Mouse (Mus musculus): ENCODE results near the gene Zc2hc1c.
A peak's percentile ranks its signal among the peaks of the same experiment; 100 is the strongest.
"Not testable (repeated sequence)": the region's sequence is repeated elsewhere in the genome, so short reads cannot be mapped to it uniquely, and the experiment has no call there.

Gene Zc2hc1c

DNA sequence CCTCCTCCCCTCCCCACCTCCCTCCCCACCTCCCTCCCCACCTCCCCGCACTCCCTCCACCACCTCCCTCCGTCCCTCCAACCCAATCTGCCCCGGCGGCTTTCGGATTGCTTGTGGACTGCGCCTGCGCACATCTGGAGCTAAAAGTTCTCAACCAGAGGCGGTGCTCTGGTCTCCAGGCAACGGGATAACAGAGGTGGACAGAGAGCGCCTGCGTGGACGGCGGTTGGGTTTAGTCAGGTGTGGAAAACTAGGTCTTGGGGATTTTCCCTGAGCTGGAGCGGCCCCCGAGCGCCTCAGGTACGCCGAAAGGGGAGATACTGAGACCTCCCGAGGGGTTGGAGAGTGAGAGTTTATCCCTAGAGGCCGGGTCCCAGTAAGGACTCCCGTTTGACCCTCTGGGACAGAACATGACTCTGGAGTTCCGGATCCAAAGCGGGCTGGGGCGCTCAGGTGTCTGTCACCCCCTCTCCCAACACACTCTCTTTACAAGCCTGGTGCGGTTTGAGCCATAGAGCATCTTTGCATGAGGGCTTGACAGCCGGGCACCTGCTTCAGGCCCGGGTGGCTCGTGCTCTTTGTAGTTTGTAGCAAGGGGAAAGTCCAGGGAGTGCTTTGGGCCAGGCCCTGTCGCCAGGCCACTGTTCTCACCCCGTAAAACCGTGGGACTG is at the start of gene Zc2hc1c:
Zc2hc1c (plus strand) TSS at position 106 of the 671 bp plus-strand sequence.
- DNase-seq = peak; percentile 96

DNA sequence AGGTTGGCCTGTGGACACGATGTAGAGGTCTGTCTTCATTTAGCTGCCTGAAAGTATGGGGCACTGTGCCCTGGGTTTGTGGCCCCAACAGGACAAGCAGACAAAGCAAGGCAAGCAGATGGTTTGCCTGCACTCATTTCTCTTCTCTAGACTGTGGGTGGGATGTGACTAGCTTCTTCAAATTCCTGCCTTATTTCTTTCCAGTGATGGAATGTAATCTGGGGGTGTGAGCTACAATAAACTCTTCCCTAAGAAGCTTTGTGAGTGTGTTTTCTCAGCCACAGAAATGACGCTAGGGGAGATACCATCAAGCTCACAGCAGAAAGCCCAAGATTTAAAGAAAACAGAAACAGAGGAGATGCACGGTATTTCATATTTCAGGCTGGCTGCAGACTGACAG is 36.3 kb upstream of the Zc2hc1c start:
- DNase-seq = no peak

DNA sequence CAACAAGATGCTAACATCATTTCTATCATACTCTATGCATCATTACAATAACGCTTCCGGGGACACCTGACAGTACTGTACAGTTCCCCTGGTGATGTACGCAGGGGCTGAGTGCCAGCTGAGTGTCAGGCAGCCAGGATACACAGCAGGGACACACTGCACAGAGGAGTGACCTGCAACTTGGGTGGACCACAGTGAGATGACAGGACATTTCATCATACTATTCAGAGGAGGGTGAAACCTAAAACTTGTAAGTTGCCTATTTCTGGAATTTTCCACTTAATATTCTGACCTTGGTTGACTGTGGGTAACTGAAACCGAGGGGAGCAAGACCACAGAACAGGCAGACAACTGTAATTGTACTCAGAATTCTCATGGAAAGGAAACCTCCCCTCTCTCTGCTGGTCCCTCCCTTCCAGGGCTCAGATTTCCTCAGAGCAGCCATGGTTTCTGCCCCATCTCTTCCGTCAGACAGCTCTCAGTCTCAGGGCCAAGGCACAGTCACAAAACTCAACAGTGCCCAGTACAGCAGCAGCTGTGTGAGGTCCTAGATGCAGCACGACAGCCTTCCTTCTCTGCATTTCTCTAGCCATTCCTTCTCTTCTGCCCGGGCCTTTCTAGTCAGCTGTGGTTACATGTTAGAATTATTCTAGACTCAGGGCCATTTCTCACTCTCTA is 32.2 kb upstream of the Zc2hc1c start:
- DNase-seq = no peak

DNA sequence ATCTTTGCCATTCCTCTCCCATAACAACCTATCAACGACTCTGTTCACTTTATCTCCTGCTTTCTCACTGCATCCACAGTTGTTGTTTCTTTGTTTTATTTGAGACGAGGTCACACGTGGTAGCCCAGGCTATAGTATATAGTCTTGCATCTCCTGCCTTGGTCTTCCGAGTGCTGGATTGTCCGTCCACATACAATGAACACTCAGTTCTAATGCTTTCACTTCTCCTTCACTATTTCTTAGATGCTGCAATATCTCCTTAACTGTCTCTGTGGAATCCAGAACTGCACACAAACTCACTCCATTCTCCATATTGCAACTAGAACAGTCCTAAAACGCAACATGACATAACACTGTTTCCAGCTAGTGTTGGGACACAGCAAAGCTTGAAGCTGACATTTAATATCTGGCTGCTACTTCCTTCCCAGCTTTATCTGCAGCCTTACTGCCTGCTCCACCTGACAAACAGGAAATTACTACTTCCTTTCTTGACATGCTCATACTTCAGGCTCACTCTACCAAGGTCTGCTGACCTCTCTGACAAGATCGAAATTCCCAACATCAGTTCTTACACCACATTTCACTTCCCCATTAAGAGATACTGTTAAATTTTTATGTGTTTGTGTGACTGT is 31.3 kb upstream of the Zc2hc1c start:
- no peak for DNase-seq

DNA sequence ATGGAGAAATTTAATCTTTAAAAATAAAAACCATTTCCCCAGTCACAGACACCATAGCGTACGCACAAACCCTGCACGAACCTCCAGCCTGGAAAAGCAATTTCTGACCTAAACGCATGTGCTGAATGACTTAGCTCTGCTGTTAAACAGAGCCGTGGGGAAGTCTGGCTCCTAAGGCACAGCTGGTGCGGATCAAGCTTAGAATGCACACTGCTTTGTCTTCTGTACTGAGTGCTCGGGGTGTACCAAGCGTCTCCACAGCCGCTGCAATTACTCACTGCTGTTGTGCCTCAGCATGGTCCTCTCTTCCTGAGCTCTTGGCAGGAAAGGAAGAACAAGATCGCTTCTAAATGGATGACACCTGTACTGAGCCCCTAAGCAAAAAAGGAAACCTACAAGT is 25.9 kb upstream of the Zc2hc1c start:
- DNase-seq = peak; percentile 61

DNA sequence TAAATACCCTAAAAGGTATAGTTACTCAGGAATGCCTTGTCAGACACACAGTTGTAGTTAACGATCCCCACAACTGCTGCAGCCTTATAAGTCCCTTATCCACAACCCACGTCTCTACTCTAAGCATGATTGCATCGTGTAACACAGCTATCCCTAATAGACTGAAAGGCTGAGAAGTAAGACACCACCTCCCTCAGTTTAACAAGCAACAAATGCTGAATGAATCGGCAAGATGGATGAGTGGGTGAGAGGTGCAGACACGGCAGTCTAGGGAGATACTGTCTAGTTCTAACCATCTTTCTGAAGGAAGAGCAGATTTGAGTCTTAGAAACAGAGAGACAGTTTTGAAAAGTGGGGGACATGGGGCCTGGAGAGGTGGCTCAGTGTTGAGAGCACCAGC is 25.2 kb upstream of the Zc2hc1c start:
- no peak for DNase-seq

DNA sequence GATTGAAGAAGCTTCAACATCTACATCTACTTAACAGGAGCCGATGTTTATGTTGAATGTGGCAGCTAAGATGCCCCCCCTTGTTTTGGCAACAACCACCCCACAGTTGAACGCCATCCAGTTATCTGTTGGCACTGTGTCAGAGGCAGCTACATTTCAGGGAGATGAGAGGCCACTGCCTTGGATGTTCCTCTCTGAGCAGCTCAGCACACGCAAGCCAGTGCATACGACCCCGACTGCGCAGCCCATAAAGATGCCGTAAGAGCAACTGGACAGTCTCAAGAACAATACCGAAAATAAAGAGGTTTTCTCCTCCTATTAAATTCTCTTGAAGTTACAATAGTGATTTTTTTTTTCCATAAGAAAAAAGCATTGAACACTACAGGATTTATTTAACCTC is 23.9 kb upstream of the Zc2hc1c start:
- DNase-seq = no peak

DNA sequence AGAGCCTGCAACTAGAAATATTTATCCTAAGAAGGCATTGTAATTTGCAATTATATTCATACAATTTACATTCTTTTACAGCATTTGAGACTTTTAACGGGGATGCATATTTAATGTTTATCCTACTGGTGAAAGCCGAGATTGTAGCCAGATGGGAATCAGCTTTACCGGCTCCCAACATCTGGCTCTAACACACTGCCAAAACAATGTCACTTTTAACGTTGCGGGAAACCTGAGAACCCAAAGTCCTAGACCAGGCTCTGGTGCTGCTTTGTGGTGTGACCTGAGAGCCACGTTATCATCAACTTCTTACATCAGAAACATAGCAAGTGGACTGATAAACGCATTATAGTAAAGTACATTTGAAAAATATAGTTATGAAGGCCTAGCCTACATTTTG is 23.5 kb upstream of the Zc2hc1c start:
- no peak for DNase-seq

DNA sequence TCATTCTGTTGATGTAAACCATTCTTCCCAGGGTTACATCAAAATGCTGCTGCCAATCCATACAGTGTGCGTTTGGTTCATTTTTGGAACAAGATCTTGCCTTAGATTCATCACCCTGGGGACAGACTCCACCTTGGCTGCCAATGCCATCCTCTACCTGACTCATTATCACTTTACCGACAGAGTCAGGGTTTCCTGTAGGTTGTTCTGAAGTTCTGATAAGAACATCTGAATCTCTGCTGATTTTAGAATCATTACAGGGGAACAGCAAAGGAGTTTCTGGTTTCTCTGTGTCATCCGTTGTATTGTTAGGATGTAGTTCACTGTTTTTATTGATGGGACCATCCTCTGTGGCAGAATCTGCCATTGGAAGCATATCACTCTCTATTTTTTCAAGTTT is 22.1 kb upstream of the Zc2hc1c start:
- DNase-seq = no peak

DNA sequence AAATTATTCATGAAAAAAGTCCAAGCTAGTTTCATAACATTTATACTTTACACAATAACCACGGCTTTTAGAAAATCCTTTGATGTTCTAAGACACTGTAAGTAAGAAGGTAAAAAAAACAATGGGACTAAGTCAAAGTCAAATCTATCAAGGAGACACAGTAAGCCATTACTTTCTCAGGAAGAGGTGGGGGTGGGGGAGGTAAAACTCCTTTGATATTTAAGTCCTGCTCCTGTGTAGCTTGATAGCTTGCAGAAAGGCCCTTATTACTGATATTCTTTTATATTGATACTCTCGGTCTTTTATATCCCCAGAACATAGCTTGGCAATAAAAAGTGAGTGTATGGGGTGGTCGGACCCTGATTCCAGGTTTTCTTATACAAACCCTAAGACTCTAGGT is 18.6 kb upstream of the Zc2hc1c start:
- no peak for DNase-seq

DNA sequence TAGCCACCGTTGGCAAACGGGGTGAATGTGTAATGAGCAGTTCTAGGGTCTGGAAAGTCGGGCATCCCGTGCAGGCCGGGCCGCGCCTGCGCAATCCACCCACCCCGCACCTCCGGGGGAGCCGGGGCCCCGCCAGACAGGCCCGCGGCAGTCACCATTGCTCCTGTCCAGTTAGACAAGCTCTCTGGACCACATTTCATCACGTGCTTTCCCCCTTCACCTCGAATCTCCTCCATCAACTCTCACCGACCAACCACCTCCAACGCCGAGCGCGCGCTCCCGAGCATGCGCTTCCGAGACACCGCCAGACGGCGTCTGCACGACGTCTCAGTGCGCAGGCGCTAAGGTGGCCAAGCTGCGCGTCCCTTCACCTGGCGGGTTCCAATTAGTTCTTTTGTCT is 18.1 kb upstream of the Zc2hc1c start, which contains the start of gene Mlh3:
Mlh3 (minus strand) TSS at position 281 of the 400 bp plus-strand sequence.
- DNase-seq = peak; percentile 91

DNA sequence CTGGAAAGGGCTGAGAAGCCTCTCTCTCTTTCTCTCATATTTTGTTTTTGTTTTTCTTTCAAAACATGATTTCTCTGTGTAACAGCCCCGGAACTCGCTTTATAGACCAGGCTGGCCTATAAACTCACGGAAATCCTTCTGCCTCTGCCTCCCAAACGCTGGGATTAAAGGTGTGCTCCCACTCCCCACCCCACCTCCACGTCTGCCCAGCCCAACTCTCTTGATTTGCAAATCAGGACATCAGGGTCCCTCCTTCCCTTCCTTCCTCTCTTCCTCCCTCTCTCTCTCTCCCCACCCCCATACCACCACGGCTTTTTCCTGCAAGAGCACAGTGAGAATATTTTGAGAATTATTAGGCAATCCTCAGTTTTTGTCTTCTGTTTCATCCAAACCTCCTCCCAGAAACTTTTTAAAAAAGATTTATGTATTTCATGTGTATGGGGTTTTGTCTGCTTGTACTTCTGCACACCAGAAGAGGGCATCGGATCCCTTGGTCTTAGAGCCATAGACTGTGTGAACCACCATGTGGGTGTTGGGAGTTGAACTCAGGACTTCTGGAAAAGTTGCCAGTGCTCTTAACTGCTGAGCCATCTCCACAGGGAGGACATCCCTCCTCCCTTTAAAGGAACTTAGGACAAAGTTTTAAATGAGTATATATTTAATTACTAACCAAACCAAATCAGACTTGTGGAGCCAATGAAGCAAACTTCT is 17.1 kb upstream of the Zc2hc1c start:
- DNase-seq = no peak

DNA sequence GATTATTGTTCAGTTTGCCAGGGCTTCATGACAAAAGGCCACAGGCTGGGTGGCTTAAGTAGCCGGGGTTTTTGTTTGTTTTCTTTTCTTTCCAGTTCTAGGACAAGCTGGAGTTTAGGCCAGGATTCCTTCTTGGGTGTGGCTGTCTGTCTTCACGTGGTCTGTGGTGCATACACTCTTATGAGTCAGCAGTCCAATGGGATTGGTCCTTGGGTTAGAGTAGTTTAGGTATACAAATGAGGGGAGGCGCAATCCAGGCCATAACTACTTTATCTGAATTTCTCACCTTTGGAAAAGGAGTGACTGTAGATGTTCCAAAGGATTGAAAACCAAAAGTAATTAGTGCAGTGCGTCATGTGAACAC is 16.6 kb upstream of the Zc2hc1c start:
- no peak for DNase-seq

DNA sequence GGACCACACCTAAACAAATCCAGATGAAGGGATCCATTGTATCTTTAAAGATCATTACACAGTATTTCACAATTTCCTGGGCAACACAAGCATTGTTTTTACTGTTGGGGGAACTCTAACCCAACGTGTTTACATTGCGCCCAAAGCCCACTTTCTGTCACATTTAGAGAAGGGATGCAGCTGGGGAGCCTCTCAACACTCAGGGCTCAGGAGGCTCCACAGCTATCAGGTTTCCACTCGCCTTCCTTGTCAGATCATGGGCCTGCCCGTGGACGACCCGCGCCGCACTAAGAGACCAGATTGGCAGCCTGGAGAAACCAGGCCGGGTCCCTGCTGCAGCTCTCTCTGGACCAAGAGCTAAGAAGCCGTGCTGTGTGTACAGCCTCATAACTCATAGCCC is 14.9 kb upstream of the Zc2hc1c start:
- DNase-seq = no peak

DNA sequence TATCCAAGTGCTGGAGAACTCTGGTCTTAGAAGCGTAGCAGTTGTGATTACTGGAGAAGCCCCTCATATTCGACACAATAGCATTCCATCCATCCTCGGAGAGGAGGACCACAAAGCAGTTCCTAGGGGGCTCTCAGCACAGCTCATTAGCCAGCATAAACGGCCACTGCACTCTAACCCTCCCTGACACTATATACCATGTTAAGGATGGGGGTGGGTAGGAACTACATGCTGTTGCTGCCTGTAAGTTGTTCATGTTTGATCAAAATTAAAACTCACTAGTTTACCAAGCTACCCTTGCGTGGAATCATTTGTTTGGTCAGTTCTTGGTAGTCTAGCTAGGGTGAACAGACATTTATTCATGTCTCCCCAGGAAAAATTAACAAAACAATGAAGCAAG is 12.1 kb upstream of the Zc2hc1c start:
- DNase-seq = no peak

DNA sequence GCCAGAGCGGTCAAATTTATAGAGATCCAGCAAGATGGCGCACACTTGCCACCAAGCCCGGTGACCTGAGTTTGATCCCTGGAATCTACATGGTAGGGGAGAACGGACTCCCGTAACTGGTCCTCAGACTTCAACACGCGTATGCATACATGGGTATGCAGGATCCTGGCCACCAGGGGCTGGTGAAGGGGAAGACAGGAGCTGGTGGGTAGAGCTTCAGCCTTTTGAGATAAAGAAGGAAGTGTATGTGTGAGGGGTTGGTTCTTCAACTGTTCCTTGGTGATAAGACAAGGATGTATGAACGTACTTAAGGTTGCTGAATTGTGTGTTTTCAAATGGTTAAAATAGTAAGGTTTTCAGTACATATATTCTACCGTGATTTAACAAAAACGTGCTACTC is 9.5 kb upstream of the Zc2hc1c start:
- DNase-seq = no peak

DNA sequence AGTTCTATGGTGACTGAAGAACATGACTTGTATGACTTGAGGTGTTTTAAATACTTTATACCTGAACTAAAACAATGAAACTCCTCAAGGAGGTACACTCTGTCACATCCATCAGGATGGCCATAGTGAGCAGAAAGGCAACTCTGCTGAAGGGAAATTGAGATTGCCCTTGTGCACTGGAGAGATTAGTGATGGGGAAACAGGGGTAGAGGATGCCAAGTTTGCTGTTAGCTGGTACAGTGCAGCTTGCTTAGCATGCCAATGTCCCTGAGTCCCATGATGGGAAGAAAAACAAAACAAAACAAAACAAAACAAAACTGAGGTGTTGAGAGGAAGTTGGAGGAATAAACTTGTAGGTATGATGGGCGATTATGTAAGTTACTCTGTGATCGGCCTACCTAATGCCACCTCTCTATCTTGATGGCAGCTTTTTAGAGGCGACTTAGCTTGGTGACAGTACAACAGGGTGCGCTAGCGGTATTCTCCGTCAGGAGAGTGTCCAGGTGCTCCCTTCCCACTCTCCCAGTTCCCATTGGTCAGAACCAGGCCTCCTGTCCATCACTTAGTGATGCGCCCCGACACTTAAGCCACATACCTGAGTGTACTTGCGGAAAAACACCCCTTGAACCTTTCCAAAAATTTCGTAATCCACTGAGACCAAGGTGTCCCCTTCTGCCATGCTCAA is 8.9 kb upstream of the Zc2hc1c start:
- no peak for DNase-seq

DNA sequence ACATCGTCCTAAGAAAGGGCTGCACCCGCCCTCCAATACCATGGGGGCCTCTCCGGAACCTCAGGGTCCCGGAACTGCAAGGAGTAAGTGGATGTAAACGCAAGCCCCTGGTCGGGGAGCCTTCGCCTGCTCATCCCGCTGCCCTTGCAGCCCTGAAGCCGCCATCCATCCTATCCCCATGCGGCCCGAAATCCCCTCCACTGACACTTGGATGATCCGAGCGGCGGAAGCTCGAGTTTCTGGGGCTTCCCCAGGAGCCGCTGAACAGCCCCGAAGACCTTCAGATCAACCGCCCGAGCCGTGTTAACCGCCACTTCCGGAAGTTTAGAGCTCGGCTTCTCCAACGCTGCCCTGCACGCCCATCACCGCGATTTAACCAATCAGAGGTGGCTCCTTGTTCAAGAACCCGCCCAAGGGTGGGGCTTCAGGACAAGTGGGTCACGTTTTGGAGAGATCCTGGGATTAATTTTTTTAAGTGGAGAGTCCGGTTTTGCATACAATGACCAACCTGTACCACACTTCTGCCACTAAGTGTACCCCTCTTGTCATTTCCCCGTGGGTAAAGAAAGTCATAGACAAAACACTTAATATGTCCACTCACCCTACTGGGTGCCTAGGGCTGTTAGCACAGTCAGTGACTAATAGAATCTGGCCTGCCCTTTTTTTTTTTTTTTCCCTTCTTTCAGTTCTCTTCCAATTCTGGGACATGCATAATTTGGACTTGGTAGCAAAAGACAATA is 8.1 kb upstream of the Zc2hc1c start:
- peak; percentile 97 for DNase-seq

DNA sequence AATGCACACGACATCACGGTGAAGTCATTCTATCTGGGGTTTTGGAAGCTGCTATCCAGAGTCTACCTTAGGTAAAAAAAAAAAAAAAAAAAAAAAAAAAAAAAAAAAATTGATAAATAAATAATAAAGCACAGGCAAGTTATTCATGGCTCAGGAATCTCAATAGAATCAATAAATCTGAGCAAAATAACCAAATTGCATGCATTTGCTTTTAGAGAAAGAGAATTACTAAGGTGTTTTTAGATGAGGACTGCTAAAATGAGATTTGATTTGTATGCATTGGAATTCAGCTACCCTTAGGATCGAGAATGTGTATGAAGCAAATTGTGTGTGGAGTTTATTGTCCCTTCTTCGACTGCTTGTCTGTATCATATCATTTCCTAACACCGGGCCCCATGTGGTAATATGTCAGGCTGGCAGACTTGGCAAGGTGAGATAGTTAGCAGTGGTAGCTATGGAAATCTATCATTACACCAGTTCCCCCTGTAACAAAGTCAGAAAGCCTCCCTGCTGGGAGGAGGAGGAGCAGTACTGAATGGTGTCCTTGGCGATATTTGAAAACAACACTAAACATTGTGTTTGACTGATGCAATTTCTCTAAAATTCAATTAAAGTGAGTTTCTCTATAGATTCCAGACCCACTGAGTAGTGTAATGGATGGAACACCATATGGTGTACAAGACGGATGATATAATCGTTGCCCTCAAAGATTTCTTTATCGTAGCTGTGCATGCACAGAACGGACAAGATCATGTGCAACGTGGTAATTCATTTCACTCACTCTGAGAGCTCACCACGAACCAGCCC is 7.3 kb upstream of the Zc2hc1c start:
- no peak for DNase-seq

DNA sequence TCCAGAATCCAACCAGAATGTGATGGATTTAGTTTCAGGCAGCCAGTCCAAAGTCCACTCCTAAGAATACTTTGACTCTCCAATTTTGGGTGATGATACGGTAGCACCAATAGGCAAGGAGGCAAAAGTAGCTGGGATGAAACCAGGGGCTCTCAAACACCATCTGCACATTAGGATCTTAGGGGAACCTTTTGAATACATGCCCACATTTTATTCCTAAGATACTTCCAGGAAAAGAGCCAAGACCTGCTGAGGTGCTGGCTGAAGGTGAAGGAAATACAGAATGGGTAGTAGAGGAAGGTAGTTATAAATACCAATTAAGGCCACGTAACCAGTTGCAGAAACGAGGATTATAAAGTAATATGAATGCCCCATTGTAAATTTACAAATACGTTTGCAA is 6.6 kb upstream of the Zc2hc1c start:
- not testable (repeated sequence) for DNase-seq

DNA sequence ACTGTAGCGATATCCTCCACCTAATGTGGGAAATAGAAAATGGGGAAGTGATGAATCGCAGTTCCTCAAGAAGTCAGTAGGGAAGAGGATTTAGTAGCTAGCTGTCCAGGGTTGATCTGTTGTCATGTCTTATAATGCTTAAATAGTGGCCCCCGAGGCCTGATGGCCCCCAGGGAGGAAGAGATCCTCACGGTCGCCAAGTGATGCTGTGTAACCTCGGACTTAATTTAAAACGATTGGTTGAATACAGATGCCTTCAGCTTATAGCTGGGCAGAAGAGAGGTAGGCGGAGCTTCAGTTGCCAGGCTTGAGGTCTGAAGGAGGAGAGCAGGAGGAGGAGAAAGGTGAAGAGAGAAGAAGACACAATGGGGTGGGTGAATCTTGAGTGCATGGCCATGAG is 4.1 kb upstream of the Zc2hc1c start:
- no peak for DNase-seq

DNA sequence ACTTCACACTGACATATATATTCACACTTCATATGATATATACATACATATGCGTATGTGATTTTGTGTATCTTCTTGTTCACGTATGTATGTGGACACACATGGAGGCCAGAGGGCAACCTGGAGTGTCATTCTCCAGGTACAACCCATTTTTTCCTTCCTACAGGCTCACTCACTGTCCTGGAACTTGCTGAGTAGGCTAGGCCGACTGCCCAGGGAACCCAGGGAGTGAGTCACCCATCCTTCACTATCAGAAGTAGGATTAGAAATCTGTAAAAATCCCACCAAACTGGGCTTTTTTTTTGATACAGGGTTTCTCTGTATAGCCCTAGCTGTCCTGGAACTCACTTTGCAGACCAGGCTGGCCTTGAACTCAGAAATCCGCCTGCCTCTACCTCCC is 3.4 kb upstream of the Zc2hc1c start:
- DNase-seq = no peak
